Mouse (Mus musculus) forebrain, embryonic 11.5 days (tissue): ENCODE results near the gene Igdcc3. TPM values are rescaled to one million over a fixed set of nuclear protein-coding genes. Genes with fewer than 3 reads are reported as not detected.

Source experiments
- ATAC-seq: fragments of 200-750 bp; cut with Nextera tagmentation; replicated peaks from 2 replicates; pipeline ENCODE4 v1.8.0; 2017; ENCODE audit warnings: moderate TSS enrichment; ENCODE audit not compliant: low FRiP score
- DNase-seq: peaks from one replicate; pipeline ENCODE4 v3.0.0-alpha.2; 2017; ENCODE audit warnings: low spot score
- H3K27ac ChIP-seq: fragments of 300-500 bp; sonication (generic); 2 replicates; pipeline ENCODE4 v1.5.1; 2014; ENCODE audit warnings: low read depth, low read length
- H3K27me3 ChIP-seq: fragments of 300-500 bp; sonication (generic); 2 replicates; pipeline ENCODE4 v1.6.1; 2014; ENCODE audit warnings: mild to moderate bottlenecking, low read length, mixed read lengths; ENCODE audit not compliant: control insufficient read depth, insufficient read depth
- H3K36me3 ChIP-seq: fragments of 300-500 bp; sonication (generic); 2 replicates; pipeline ENCODE4 v1.6.1; 2014; ENCODE audit warnings: mild to moderate bottlenecking, low read length, moderate library complexity, mixed read lengths; ENCODE audit not compliant: control insufficient read depth, insufficient read depth
- H3K4me1 ChIP-seq: fragments of 300-500 bp; sonication (generic); replicated peaks from 2 replicates; pipeline ENCODE4 v1.6.1; 2014; ENCODE audit warnings: low read length, mixed read lengths; ENCODE audit not compliant: control insufficient read depth, insufficient read depth
- H3K4me2 ChIP-seq: fragments of 300-500 bp; sonication (generic); 2 replicates; pipeline ENCODE4 v1.6.1; 2014; ENCODE audit warnings: low read depth, mild to moderate bottlenecking, low read length, moderate library complexity, mixed read lengths; ENCODE audit not compliant: severe bottlenecking
- H3K4me3 ChIP-seq: fragments of 300-500 bp; sonication (generic); 2 replicates; pipeline ENCODE4 v1.5.1; 2014; ENCODE audit warnings: low read depth, low read length
- H3K9ac ChIP-seq: fragments of 300-500 bp; sonication (generic); 2 replicates; pipeline ENCODE4 v1.6.1; 2014; ENCODE audit warnings: low read length
- H3K9me3 ChIP-seq: fragments of 300-500 bp; sonication (generic); 2 replicates; pipeline ENCODE4 v1.6.1; 2016; ENCODE audit warnings: low read length, mixed read lengths; ENCODE audit not compliant: control insufficient read depth
- WGBS: fragments of 180-500 bp; shearing (Covaris S2); extraction: QIAGEN DNeasy Blood & Tissue Kit; methylation state at CpG from one replicate; pipeline ENCODE4 v1.1.7; 2014; 5-methylcytosine and 5-hydroxymethylcytosine counted together
- polyA plus RNA-seq: library from polyadenylated mRNA; unstranded; fragments of >200 nt; fragmentation: Nextera tagmentation; extraction: Ambion mirVana; gene quantifications from 2 replicates; pipeline ENCODE4 v1.2.1, GENCODE M21; 2014

The Igdcc3 gene
- polyA plus RNA-seq, 1 experiment from 2014 or later = 81.2 TPM

DNA sequence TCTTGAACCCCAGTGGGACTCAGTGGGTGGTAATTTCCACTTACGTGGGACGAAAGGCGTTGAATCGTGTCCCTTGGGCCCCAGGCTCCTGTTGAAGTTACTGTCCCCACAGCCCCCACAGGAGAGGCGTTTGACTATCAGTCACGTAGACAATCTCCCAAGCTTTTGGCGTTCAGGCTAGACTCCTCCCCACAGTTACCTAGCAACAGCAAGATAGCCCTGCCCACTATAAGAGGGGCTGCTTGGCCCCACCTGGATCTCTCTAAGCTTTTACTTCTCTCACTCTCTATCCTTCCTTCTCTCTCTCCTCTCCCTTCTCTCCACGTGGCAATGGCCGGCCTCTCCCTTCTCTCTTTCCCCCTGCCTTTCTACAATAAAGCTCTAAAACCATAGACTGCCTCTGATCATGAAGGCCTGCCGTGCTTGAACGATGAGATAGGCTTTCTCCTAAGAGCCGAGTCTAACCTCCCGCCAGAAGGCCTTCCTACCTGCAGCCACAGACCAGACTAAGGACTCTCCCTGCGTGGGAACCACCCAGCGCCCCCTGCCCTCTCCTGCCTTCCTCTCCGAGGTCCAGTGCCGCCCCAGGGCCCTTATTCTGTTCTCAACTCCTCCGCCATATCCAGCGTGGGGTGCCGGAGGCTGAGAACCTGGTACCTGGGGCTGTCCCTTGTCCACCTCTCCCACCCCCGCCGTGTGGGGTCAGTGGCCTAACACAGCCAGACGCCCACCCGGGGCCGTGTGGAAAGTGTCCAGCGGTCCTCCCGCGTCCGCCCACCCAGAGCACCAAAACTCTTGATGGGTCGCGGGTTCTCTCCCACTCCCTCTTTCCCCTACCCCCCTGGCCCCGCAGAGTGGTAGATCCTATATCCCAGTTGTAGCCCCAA lies 67.5 kb downstream of the Igdcc3 start:
- no peak overlapping the region for H3K4me3 ChIP-seq
- no peaks in the 10 kb centered on the region for H3K9me3 ChIP-seq
- no peak for DNase-seq
- H3K27me3 ChIP-seq = no peaks in the 10 kb centered on the region
- WGBS = 93% methylated on average over 32 of the region's 32 CpGs
- no peaks in the 10 kb centered on the region for H3K4me1 ChIP-seq
- ATAC-seq = no peak
- no peak overlapping the region for H3K4me2 ChIP-seq
- no peak overlapping the region for H3K27ac ChIP-seq
- H3K36me3 ChIP-seq = no peaks in the 10 kb centered on the region
- no peak overlapping the region for H3K9ac ChIP-seq

DNA sequence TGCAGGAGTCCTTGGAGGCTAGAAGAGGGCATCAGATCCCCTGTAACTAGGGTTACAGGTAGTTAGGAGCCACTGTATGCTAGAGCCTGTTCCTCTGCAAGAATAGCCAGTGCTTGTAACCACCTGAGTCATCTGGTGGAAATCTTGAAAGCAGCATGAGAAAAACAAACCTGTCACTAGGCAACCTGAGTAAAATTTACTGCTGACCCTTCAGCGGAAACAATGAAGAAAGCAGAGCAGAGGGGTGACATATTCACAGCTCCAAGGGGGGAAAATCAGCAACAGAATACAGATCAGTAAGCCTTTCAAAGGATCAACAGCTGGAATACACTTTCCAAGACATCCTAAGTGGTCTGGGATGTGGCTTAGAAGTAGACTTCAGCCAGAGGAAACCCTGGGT lies 70.6 kb downstream of the Igdcc3 start:
- no peak for DNase-seq
- no peaks in the 10 kb centered on the region for H3K27me3 ChIP-seq
- H3K36me3 ChIP-seq = no peaks in the 10 kb centered on the region
- no peak overlapping the region for H3K4me3 ChIP-seq
- no peak overlapping the region for H3K27ac ChIP-seq
- H3K4me1 ChIP-seq = peaks cover 9% of the 10 kb centered on the region; the same call in 1 of the 2 replicates
- no peak for ATAC-seq
- H3K9me3 ChIP-seq = no peaks in the 10 kb centered on the region
- H3K9ac ChIP-seq = no peak overlapping the region
- H3K4me2 ChIP-seq = no peak overlapping the region
- 35% methylated on average over 1 of the region's 1 CpGs for WGBS

- Histone ChIP-seq H3K9ac (peak overlapping the region; percentile 84), H3K27ac (peak overlapping the region; percentile 50; the same call in 1 of the 2 replicates), H3K9me3 (no peaks in the 10 kb centered on the region), H3K27me3 (no peaks in the 10 kb centered on the region), H3K4me3 (peak overlapping the region; percentile 60), H3K36me3 (no peaks in the 10 kb centered on the region), H3K4me1 (peaks cover 9% of the 10 kb centered on the region; the same call in 1 of the 2 replicates), H3K4me2 (peak overlapping the region; percentile 94)
- no peak for ATAC-seq
- no peak for DNase-seq
- WGBS = 23% methylated on average over 10 of the region's 10 CpGs
Measured at GRCm38 (mm10) chr9:65214425-65214777, 73.4 kb downstream of the Igdcc3 start.

GRCm38 (mm10) chr9:65214778-65215493 lies 73.9 kb downstream of the Igdcc3 start:
- H3K4me3 ChIP-seq = peak overlapping the region; percentile 60
- H3K4me1 ChIP-seq = peaks cover 9% of the 10 kb centered on the region; the same call in 1 of the 2 replicates
- DNase-seq (peak; percentile 94), ATAC-seq (peak; percentile 94)
- no peaks in the 10 kb centered on the region for H3K36me3 ChIP-seq
- no peaks in the 10 kb centered on the region for H3K27me3 ChIP-seq
- H3K27ac ChIP-seq = peak overlapping the region; percentile 81
- peak overlapping the region; percentile 94 for H3K4me2 ChIP-seq
- H3K9ac ChIP-seq = peak overlapping the region; percentile 84
- under 1% methylated on average over 59 of the region's 59 CpGs for WGBS
- no peaks in the 10 kb centered on the region for H3K9me3 ChIP-seq

DNA sequence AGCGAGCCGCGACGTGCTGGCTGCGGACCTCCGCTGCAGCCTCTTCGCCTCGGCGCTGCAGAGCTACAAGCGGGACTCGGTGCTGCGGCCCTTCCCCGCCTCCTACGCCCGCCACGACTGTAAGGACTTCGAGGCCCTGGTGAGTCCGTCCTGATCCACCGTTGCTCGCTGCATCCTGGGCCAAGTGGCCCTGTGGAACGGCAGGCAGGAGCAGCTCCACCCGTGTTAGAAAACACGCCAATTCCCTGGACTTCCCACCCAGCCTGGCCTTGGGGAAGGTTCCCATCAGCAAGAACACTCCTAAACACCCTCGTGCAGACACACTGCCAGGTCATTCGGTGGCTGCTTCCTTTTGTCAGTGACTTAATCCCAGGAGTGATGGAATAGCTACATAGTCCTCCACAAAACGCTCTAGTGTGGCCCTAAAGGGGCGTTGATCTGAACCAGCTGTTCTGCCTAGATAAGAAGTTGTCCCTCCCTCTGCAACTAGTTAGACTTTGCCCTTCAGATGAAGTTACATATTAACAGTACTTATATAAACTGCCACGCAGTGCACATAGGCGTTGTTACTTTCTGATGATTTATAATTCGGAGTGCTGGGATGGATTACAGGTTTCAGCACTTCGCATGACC lies 74.6 kb downstream of the Igdcc3 start:
- Histone ChIP-seq H3K9ac (peak overlapping the region; percentile 84), H3K27ac (peak overlapping the region; percentile 81), H3K27me3 (no peaks in the 10 kb centered on the region), H3K36me3 (no peaks in the 10 kb centered on the region), H3K4me1 (peaks cover 9% of the 10 kb centered on the region; the same call in 1 of the 2 replicates), H3K9me3 (no peaks in the 10 kb centered on the region), H3K4me2 (peak overlapping the region; percentile 94), H3K4me3 (peak overlapping the region; percentile 60)
- peak; percentile 22; the same call in 1 of the 2 replicates for ATAC-seq
- 12% methylated on average over 31 of the region's 31 CpGs for WGBS
- DNase-seq = peak; percentile 60

GRCm38 (mm10) chr9:65216972-65217371 lies 76.0 kb downstream of the Igdcc3 start:
- Histone ChIP-seq H3K27ac (no peak overlapping the region), H3K36me3 (no peaks in the 10 kb centered on the region), H3K4me1 (peaks cover 9% of the 10 kb centered on the region; the same call in 1 of the 2 replicates), H3K27me3 (no peaks in the 10 kb centered on the region), H3K4me3 (no peak overlapping the region), H3K4me2 (no peak overlapping the region), H3K9me3 (no peaks in the 10 kb centered on the region), H3K9ac (no peak overlapping the region)
- DNase-seq (peak; percentile 31), ATAC-seq (no peak)
- WGBS = 72% methylated on average over 8 of the region's 8 CpGs

GRCm38 (mm10) chr9:65217661-65218060 lies 76.7 kb downstream of the Igdcc3 start:
- ATAC-seq (no peak), DNase-seq (no peak)
- Histone ChIP-seq H3K4me2 (no peak overlapping the region), H3K4me3 (no peak overlapping the region), H3K9ac (no peak overlapping the region), H3K27ac (no peak overlapping the region), H3K27me3 (no peaks in the 10 kb centered on the region), H3K36me3 (no peaks in the 10 kb centered on the region), H3K4me1 (peaks cover 9% of the 10 kb centered on the region; the same call in 1 of the 2 replicates), H3K9me3 (no peaks in the 10 kb centered on the region)
- 77% methylated on average over 6 of the region's 6 CpGs for WGBS

DNA sequence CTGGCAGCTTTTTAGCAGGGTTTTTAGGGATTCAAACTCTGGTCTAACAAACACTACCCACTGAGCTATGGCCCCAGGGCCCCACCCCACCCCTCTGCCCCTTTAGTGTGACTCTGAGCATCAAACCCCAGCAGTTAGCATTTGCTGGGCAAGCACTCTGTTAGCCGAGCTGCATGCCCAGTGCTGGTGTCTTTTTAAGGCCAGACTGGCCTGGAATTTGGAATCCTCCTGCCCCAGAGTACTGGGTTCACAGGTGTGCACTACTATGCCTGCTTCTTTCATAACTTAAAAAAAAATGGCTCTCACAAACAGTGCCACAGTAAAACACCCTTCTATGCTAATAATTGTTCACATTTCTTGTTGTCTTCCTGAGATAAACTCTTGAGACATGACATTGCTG lies 77.9 kb downstream of the Igdcc3 start:
- ATAC-seq = no peak
- Histone ChIP-seq H3K4me3 (no peak overlapping the region), H3K9me3 (no peaks in the 10 kb centered on the region), H3K4me2 (no peak overlapping the region), H3K9ac (no peak overlapping the region), H3K27me3 (no peaks in the 10 kb centered on the region), H3K4me1 (peaks cover 9% of the 10 kb centered on the region; the same call in 1 of the 2 replicates), H3K27ac (no peak overlapping the region), H3K36me3 (no peaks in the 10 kb centered on the region)
- 86% methylated on average over 1 of the region's 1 CpGs for WGBS
- no peak for DNase-seq
